Mouse (Mus musculus): Measurements from ENCODE around the gene Pitx2. TPM values are rescaled to one million over a fixed set of nuclear protein-coding genes. Genes with fewer than 3 reads are reported as not detected.

Pitx2 gene
- polyA plus RNA-seq, 1 experiment from 2014 or later = 11.9 TPM

- H3K9ac ChIP-seq (ENCODE audit: low read length) = no peak overlapping the region
These were observed 494 bp upstream of the Pitx2 start for GRCm38 (mm10) chr3:129199160-129199608.

GRCm38 (mm10) chr3:129200501-129200890 lies 818 bp downstream of the Pitx2 start:
- Histone ChIP-seq H3K4me3 (ENCODE audit: low read depth, low read length) (no peak overlapping the region), H3K27me3 (ENCODE audit: control insufficient read depth, insufficient read depth, low read length) (peaks cover 88% of the 10 kb centered on the region), H3K9me3 (ENCODE audit: control insufficient read depth, low read length) (no peaks in the 10 kb centered on the region), H3K4me1 (replicated peaks; ENCODE audit: control insufficient read depth, insufficient read depth, low read length) (peaks cover 10% of the 10 kb centered on the region), H3K4me2 (ENCODE audit: low read depth, low read length, severe bottlenecking) (no peak overlapping the region), H3K27ac (ENCODE audit: low read depth, low read length) (no peak overlapping the region), H3K9ac (ENCODE audit: low read length) (no peak overlapping the region), H3K36me3 (ENCODE audit: control insufficient read depth, insufficient read depth, low read length) (no peaks in the 10 kb centered on the region)
- WGBS = under 1% methylated on average over 9 of the region's 9 CpGs
- ATAC-seq (replicated peaks; ENCODE audit: low FRiP score) (no peak), DNase-seq (ENCODE audit: low spot score) (no peak)

More at GRCm38 (mm10) chr3:129199160-129199608, 494 bp upstream of the Pitx2 start:
- H3K27ac ChIP-seq (ENCODE audit: low read depth, low read length) = no peak overlapping the region
- WGBS = under 1% methylated on average over 16 of the region's 16 CpGs
- peak overlapping the region; percentile 68 for H3K4me2 ChIP-seq (ENCODE audit: low read depth, low read length, severe bottlenecking)
- ATAC-seq (replicated peaks; ENCODE audit: low FRiP score) (0 out of 2 replicates have a peak, but pooled peaks have one; percentile 3), DNase-seq (ENCODE audit: low spot score) (no peak)
- H3K4me1 ChIP-seq (replicated peaks; ENCODE audit: control insufficient read depth, insufficient read depth, low read length) = peaks cover 12% of the 10 kb centered on the region
- H3K9me3 ChIP-seq (ENCODE audit: control insufficient read depth, low read length) = no peaks in the 10 kb centered on the region
- H3K4me3 ChIP-seq (ENCODE audit: low read depth, low read length) = peak overlapping the region; percentile 35
- no peaks in the 10 kb centered on the region for H3K36me3 ChIP-seq (ENCODE audit: control insufficient read depth, insufficient read depth, low read length)
- peaks cover 87% of the 10 kb centered on the region for H3K27me3 ChIP-seq (ENCODE audit: control insufficient read depth, insufficient read depth, low read length)

- ATAC-seq (replicated peaks; ENCODE audit: low FRiP score) = no peak
- Histone ChIP-seq H3K9me3 (ENCODE audit: control insufficient read depth, low read length) (no peaks in the 10 kb centered on the region), H3K36me3 (ENCODE audit: control insufficient read depth, insufficient read depth, low read length) (no peaks in the 10 kb centered on the region), H3K4me1 (replicated peaks; ENCODE audit: control insufficient read depth, insufficient read depth, low read length) (peaks cover 10% of the 10 kb centered on the region), H3K27me3 (ENCODE audit: control insufficient read depth, insufficient read depth, low read length) (peaks cover 90% of the 10 kb centered on the region), H3K4me3 (ENCODE audit: low read depth, low read length) (no peak overlapping the region), H3K4me2 (ENCODE audit: low read depth, low read length, severe bottlenecking) (no peak overlapping the region), H3K27ac (ENCODE audit: low read depth, low read length) (no peak overlapping the region), H3K9ac (ENCODE audit: low read length) (no peak overlapping the region)
- no peak for DNase-seq (ENCODE audit: low spot score)
- WGBS = under 1% methylated on average over 3 of the region's 3 CpGs
These were observed 1.5 kb downstream of the Pitx2 start for GRCm38 (mm10) chr3:129201156-129201555.

- DNase-seq (ENCODE audit: low spot score) (no peak), ATAC-seq (replicated peaks; ENCODE audit: low FRiP score) (no peak)
- H3K27me3 ChIP-seq (ENCODE audit: control insufficient read depth, insufficient read depth, low read length) = peaks cover 88% of the 10 kb centered on the region
- H3K9ac ChIP-seq (ENCODE audit: low read length) = no peak overlapping the region
- no peak overlapping the region for H3K4me3 ChIP-seq (ENCODE audit: low read depth, low read length)
- H3K9me3 ChIP-seq (ENCODE audit: control insufficient read depth, low read length) = no peaks in the 10 kb centered on the region
- no peak overlapping the region for H3K27ac ChIP-seq (ENCODE audit: low read depth, low read length)
- H3K4me1 ChIP-seq (replicated peaks; ENCODE audit: control insufficient read depth, insufficient read depth, low read length) = peaks cover 10% of the 10 kb centered on the region
- H3K36me3 ChIP-seq (ENCODE audit: control insufficient read depth, insufficient read depth, low read length) = no peaks in the 10 kb centered on the region
- no peak overlapping the region for H3K4me2 ChIP-seq (ENCODE audit: low read depth, low read length, severe bottlenecking)
- WGBS = 2% methylated on average over 11 of the region's 11 CpGs
These were observed 2.1 kb downstream of the Pitx2 start for GRCm38 (mm10) chr3:129201681-129202255.

- Histone ChIP-seq H3K4me1 (replicated peaks; ENCODE audit: control insufficient read depth, insufficient read depth, low read length) (peaks cover 10% of the 10 kb centered on the region), H3K4me2 (ENCODE audit: low read depth, low read length, severe bottlenecking) (no peak overlapping the region), H3K4me3 (ENCODE audit: low read depth, low read length) (no peak overlapping the region), H3K9ac (ENCODE audit: low read length) (no peak overlapping the region), H3K36me3 (ENCODE audit: control insufficient read depth, insufficient read depth, low read length) (no peaks in the 10 kb centered on the region), H3K27ac (ENCODE audit: low read depth, low read length) (no peak overlapping the region), H3K9me3 (ENCODE audit: control insufficient read depth, low read length) (no peaks in the 10 kb centered on the region), H3K27me3 (ENCODE audit: control insufficient read depth, insufficient read depth, low read length) (peaks cover 88% of the 10 kb centered on the region)
- under 1% methylated on average over 36 of the region's 36 CpGs for WGBS
- no peak for ATAC-seq (replicated peaks; ENCODE audit: low FRiP score)
- peak; percentile 62 for DNase-seq (ENCODE audit: low spot score)
These were observed 3.4 kb downstream of the Pitx2 start for GRCm38 (mm10) chr3:129202871-129203740.

GRCm38 (mm10) chr3:129203761-129204440 lies 4.2 kb downstream of the Pitx2 start:
- Histone ChIP-seq H3K4me3 (ENCODE audit: low read depth, low read length) (peak overlapping the region; percentile 26), H3K36me3 (ENCODE audit: control insufficient read depth, insufficient read depth, low read length) (no peaks in the 10 kb centered on the region), H3K27me3 (ENCODE audit: control insufficient read depth, insufficient read depth, low read length) (peaks cover 90% of the 10 kb centered on the region), H3K4me2 (ENCODE audit: low read depth, low read length, severe bottlenecking) (peak overlapping the region; percentile 66), H3K4me1 (replicated peaks; ENCODE audit: control insufficient read depth, insufficient read depth, low read length) (peaks cover 10% of the 10 kb centered on the region), H3K9me3 (ENCODE audit: control insufficient read depth, low read length) (no peaks in the 10 kb centered on the region), H3K9ac (ENCODE audit: low read length) (peak overlapping the region; percentile 1; the same call in 1 of the 2 replicates), H3K27ac (ENCODE audit: low read depth, low read length) (no peak overlapping the region)
- peak; percentile 75 for DNase-seq (ENCODE audit: low spot score)
- ATAC-seq (replicated peaks; ENCODE audit: low FRiP score) = peak; percentile 25
- WGBS = under 1% methylated on average over 35 of the region's 35 CpGs

GRCm38 (mm10) chr3:129204441-129205313 lies 5.0 kb downstream of the Pitx2 start:
- peaks cover 4% of the 10 kb centered on the region for H3K4me1 ChIP-seq (replicated peaks; ENCODE audit: control insufficient read depth, insufficient read depth, low read length)
- H3K4me2 ChIP-seq (ENCODE audit: low read depth, low read length, severe bottlenecking) = peak overlapping the region; percentile 66
- H3K9me3 ChIP-seq (ENCODE audit: control insufficient read depth, low read length) = no peaks in the 10 kb centered on the region
- DNase-seq (ENCODE audit: low spot score) = peak; percentile 94
- no peak overlapping the region for H3K27ac ChIP-seq (ENCODE audit: low read depth, low read length)
- H3K9ac ChIP-seq (ENCODE audit: low read length) = peak overlapping the region; percentile 1; the same call in 1 of the 2 replicates
- ATAC-seq (replicated peaks; ENCODE audit: low FRiP score) = peak; percentile 91
- peaks cover 90% of the 10 kb centered on the region for H3K27me3 ChIP-seq (ENCODE audit: control insufficient read depth, insufficient read depth, low read length)
- no peaks in the 10 kb centered on the region for H3K36me3 ChIP-seq (ENCODE audit: control insufficient read depth, insufficient read depth, low read length)
- peak overlapping the region; percentile 26 for H3K4me3 ChIP-seq (ENCODE audit: low read depth, low read length)
- WGBS = under 1% methylated on average over 47 of the region's 48 CpGs
